Mouse (Mus musculus) midbrain, postnatal 0 days (tissue): ENCODE measurements around the gene Ribc1. TPM values are rescaled to one million over a fixed set of nuclear protein-coding genes. Genes with fewer than 3 reads are reported as not detected.

ENCODE experiments used
- ATAC-seq: fragments of 200-750 bp; cut with Nextera tagmentation; 2 replicates; pipeline ENCODE4 v1.8.0; 2017; ENCODE audit warnings: moderate number of reproducible peaks, mild to moderate bottlenecking, moderate TSS enrichment, moderate library complexity; ENCODE audit not compliant: low FRiP score
- DNase-seq: peaks from one replicate; pipeline ENCODE4 v3.0.0-alpha.2; 2015; ENCODE audit warnings: low spot score
- H3K27ac ChIP-seq: fragments of 300-500 bp; sonication (generic); 2 replicates; pipeline ENCODE4 v1.5.1; 2014; ENCODE audit warnings: low read depth, mild to moderate bottlenecking, low read length, mixed read lengths
- H3K27me3 ChIP-seq: fragments of 300-500 bp; sonication (generic); 2 replicates; pipeline ENCODE4 v1.6.1; 2014; ENCODE audit warnings: low read length, control low read depth, mixed read lengths; ENCODE audit not compliant: insufficient read depth
- H3K36me3 ChIP-seq: fragments of 300-500 bp; sonication (generic); 2 replicates; pipeline ENCODE4 v1.6.1; 2014; ENCODE audit warnings: low read length, control low read depth, mixed read lengths; ENCODE audit not compliant: insufficient read depth
- H3K4me1 ChIP-seq: fragments of 300-500 bp; sonication (generic); 2 replicates; pipeline ENCODE4 v1.6.1; 2014; ENCODE audit warnings: mild to moderate bottlenecking, control low read depth, antibody characterized with exemption, low read length, mixed read lengths; ENCODE audit not compliant: insufficient read depth
- H3K4me2 ChIP-seq: fragments of 300-500 bp; sonication (generic); 2 replicates; pipeline ENCODE4 v1.6.1; 2014; ENCODE audit warnings: low read depth, mild to moderate bottlenecking, low read length, mixed read lengths; ENCODE audit not compliant: poor library complexity, severe bottlenecking
- H3K4me3 ChIP-seq: fragments of 300-500 bp; sonication (generic); 2 replicates; pipeline ENCODE4 v1.5.1; 2014; ENCODE audit warnings: low read depth, mild to moderate bottlenecking, low read length, moderate library complexity
- H3K9ac ChIP-seq: fragments of 300-500 bp; sonication (generic); replicated peaks from 2 replicates; pipeline ENCODE4 v1.6.1; 2014; ENCODE audit warnings: mild to moderate bottlenecking, low read length, moderate library complexity, mixed read lengths; ENCODE audit not compliant: poor library complexity, severe bottlenecking
- H3K9me3 ChIP-seq: fragments of 300-500 bp; sonication (generic); 2 replicates; pipeline ENCODE4 v1.6.1; 2016; ENCODE audit warnings: low read length, control low read depth
- CTCF ChIP-seq: IDR thresholded peaks from 2 replicates; pipeline ENCODE4 v1.5.1; 2016; ENCODE audit warnings: antibody characterized with exemption, mild to moderate bottlenecking
- WGBS: fragments of 180-500 bp; shearing (Covaris S2); extraction: QIAGEN DNeasy Blood & Tissue Kit; methylation state at CpG from one replicate; pipeline ENCODE4 v1.1.7; 2014; 5-methylcytosine and 5-hydroxymethylcytosine counted together
- polyA plus RNA-seq: library from polyadenylated mRNA; unstranded; fragments of >200 nt; fragmentation: Nextera tagmentation; extraction: Ambion mirVana; gene quantifications from 2 replicates; pipeline ENCODE4 v1.2.1, GENCODE M21; 2015
- total RNA-seq: library from RNA; depleted of rRNA; stranded (reverse); fragments of >200 nt; gene quantifications from 2 replicates; pipeline ENCODE4 v1.2.3, GENCODE M21; 2014; rRNA removed

Ribc1 gene
- total and polyA plus RNA-seq, 2 experiments from 2014 or later, result 0.33 to 1.1 TPM

DNA sequence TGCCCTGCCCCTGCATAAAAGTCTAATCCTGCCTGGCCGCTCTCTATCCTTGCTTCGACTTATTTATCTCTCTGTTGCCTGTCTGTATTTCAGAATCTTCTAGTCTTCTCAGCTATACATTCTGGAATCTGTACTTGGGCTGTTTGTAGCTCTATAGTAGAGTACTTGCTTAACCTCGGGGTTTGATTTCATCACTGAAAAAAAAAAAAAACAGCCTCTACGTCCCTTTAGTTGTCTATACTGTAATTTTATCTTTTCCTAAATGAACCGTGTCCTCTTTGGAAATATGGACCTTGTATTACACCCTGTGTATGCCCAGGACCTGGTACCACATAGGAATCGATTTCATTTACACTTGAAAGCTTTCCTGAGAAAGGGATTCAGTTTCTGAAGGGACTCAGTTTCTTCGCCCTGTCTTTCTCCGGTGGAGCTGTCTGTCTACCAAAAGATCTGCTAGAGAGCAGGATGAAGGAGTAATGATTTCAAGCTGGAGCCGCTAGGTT lies 14.9 kb downstream of the Ribc1 start:
- no peak for TF ChIP-seq CTCF

DNA sequence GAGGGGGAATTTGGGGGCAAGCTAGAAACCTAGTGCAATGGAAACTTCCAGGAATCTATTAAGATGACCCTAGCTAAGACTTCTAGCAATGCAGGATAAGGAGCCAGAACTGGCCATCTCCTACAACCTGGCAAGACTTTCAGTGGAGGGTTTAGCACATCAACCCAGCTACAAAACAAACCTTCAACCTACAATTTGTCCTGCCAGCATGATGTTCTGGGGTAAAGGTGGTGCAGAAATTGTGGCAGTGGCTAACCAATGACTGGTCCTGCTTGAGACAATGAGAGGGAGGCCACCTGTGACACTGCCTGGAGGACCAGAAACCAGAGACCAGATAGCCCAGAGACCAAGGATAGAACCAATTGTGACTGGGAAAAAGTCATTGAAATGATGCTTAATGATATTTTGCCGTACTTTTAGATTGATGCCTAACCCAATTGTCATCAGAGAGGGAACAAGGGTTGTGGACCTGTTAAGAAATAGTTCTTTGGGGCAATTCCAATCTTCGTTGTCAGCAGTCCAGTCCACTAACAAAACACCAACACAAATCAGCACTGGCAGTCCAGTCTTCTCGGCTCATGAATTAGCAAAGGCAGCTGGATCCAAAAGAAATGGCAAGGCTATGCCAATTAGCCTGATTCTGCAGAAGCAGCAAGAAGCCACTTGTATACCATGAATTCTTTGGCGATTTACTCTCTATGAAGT lies 16.9 kb downstream of the Ribc1 start:
- ATAC-seq (no peak), DNase-seq (no peak)
- peaks cover 14% of the 10 kb centered on the region; the same call in 1 of the 2 replicates for H3K27me3 ChIP-seq
- no peak overlapping the region for H3K9ac ChIP-seq
- H3K4me2 ChIP-seq, result no peak overlapping the region
- no peak for TF ChIP-seq CTCF
- H3K27ac ChIP-seq, result no peak overlapping the region
- H3K4me1 ChIP-seq, result no peaks in the 10 kb centered on the region
- H3K4me3 ChIP-seq, result no peak overlapping the region
- H3K9me3 ChIP-seq, result no peaks in the 10 kb centered on the region
- WGBS, result 67% methylated on average over 4 of the region's 4 CpGs
- 0 out of 2 replicates have a peak, but pooled peaks cover 4% of the 10 kb centered on the region for H3K36me3 ChIP-seq

More for the DNA sequence above, 14.9 kb downstream of the Ribc1 start:
- Histone ChIP-seq H3K36me3 (0 out of 2 replicates have a peak, but pooled peaks cover 4% of the 10 kb centered on the region), H3K27me3 (peaks cover 19% of the 10 kb centered on the region; the same call in 1 of the 2 replicates), H3K9ac (peak overlapping the region; percentile 42; the same call in 1 of the 2 replicates), H3K9me3 (no peaks in the 10 kb centered on the region), H3K4me2 (peak overlapping the region; percentile 56), H3K27ac (no peak overlapping the region), H3K4me3 (peak overlapping the region; percentile 42), H3K4me1 (no peaks in the 10 kb centered on the region)
- 45% methylated on average over 9 of the region's 9 CpGs for WGBS
- no peak for ATAC-seq
- no peak for DNase-seq

Other genes starting within 250 kb of the Ribc1 start
- gene Huwe1, start 215.5 kb downstream of the Ribc1 start, total RNA-seq, result 145 and 197 TPM in 2 replicates
- 35.5 and 37.5 TPM in 2 replicates for gene Huwe1, start 215.5 kb downstream of the Ribc1 start, polyA plus RNA-seq
- gene Hsd17b10, start 14.4 kb downstream of the Ribc1 start, total RNA-seq, result 51.1 and 62.8 TPM in 2 replicates
- gene Hsd17b10, start 14.4 kb downstream of the Ribc1 start, polyA plus RNA-seq, result 78.9 and 87.7 TPM in 2 replicates
- gene Smc1a, start 133 bp upstream of the Ribc1 start, total RNA-seq, result 30.5 and 34.0 TPM in 2 replicates
- gene Smc1a, start 133 bp upstream of the Ribc1 start, polyA plus RNA-seq, result 48.9 and 51.7 TPM in 2 replicates
- 23.2 and 28.6 TPM in 2 replicates for gene Iqsec2, start 128.0 kb upstream of the Ribc1 start, total RNA-seq
- gene Iqsec2, start 128.0 kb upstream of the Ribc1 start, polyA plus RNA-seq, result 7.3 and 7.7 TPM in 2 replicates
- gene Kdm5c, start 216.7 kb upstream of the Ribc1 start, total RNA-seq, result 54.4 and 58.3 TPM in 2 replicates
- gene Kdm5c, start 216.7 kb upstream of the Ribc1 start, polyA plus RNA-seq, result 17.6 and 26.0 TPM in 2 replicates